Mouse (Mus musculus): ENCODE measurements around the gene Nmrk2.
A peak's percentile ranks its signal among the peaks of the same experiment; 100 is the strongest.

The Nmrk2 gene

GRCm38 (mm10) chr10:81216810-81217209, 15.0 kb upstream of the Nmrk2 start:
- no peak for DNase-seq (ENCODE audit: low read depth)

- DNase-seq (ENCODE audit: low read depth) = no peak
Observed at GRCm38 (mm10) chr10:81216260-81216659, 14.4 kb upstream of the Nmrk2 start.

GRCm38 (mm10) chr10:81210154-81210553, 8.3 kb upstream of the Nmrk2 start:
- no peak for DNase-seq (ENCODE audit: low read depth)

GRCm38 (mm10) chr10:81204137-81204536, 2.3 kb upstream of the Nmrk2 start:
- no peak for DNase-seq (ENCODE audit: low read depth)

- peak; percentile 52 for DNase-seq (ENCODE audit: low read depth)
Observed at GRCm38 (mm10) chr10:81202978-81203720, 1.3 kb upstream of the Nmrk2 start.

GRCm38 (mm10) chr10:81200605-81201287, 1.1 kb downstream of the Nmrk2 start:
- DNase-seq (ENCODE audit: low read depth) = no peak

GRCm38 (mm10) chr10:81200141-81200540, 1.7 kb downstream of the Nmrk2 start:
- DNase-seq (ENCODE audit: low read depth) = no peak

GRCm38 (mm10) chr10:81198990-81199389, 2.9 kb downstream of the Nmrk2 start:
- no peak for DNase-seq (ENCODE audit: low read depth)

- peak; percentile 92 for DNase-seq (ENCODE audit: low read depth)
Observed at GRCm38 (mm10) chr10:81198230-81198629, 3.6 kb downstream of the Nmrk2 start.

- no peak for DNase-seq (ENCODE audit: low read depth)
Observed at GRCm38 (mm10) chr10:81197305-81197704, 4.5 kb downstream of the Nmrk2 start.

GRCm38 (mm10) chr10:81196470-81197065, 5.3 kb downstream of the Nmrk2 start:
- no peak for DNase-seq (ENCODE audit: low read depth)

GRCm38 (mm10) chr10:81195300-81195699, 6.6 kb downstream of the Nmrk2 start:
- DNase-seq (ENCODE audit: low read depth) = peak; percentile 44

- peak; percentile 85 for DNase-seq (ENCODE audit: low read depth)
Observed at GRCm38 (mm10) chr10:81193991-81194774, 7.7 kb downstream of the Nmrk2 start.

GRCm38 (mm10) chr10:81192968-81193501, 8.8 kb downstream of the Nmrk2 start:
- DNase-seq (ENCODE audit: low read depth) = no peak

GRCm38 (mm10) chr10:81192270-81192967, 9.4 kb downstream of the Nmrk2 start:
- DNase-seq (ENCODE audit: low read depth) = peak; percentile 93

GRCm38 (mm10) chr10:81191342-81191982, 10.4 kb downstream of the Nmrk2 start:
- no peak for DNase-seq (ENCODE audit: low read depth)

- DNase-seq (ENCODE audit: low read depth) = peak; percentile 54
Observed at GRCm38 (mm10) chr10:81190912-81191321, 10.9 kb downstream of the Nmrk2 start.

GRCm38 (mm10) chr10:81190236-81190911, 11.5 kb downstream of the Nmrk2 start:
- peak; percentile 66 for DNase-seq (ENCODE audit: low read depth)

GRCm38 (mm10) chr10:81189821-81190220, 12.0 kb downstream of the Nmrk2 start:
- no peak for DNase-seq (ENCODE audit: low read depth)

- DNase-seq (ENCODE audit: low read depth) = no peak
Observed at GRCm38 (mm10) chr10:81187161-81187560, 14.7 kb downstream of the Nmrk2 start.
